Mouse (Mus musculus) spleen, postnatal 4 days (tissue): ENCODE results near the gene Ftcd.
A peak's percentile ranks its signal among the peaks of the same experiment; 100 is the strongest.

Experiments
- DNase-seq, 2 experiments: peaks; one replicate each; pipeline ENCODE4 v3.0.0; 2022; ENCODE audit warnings: low spot score in 2 of 2

Gene Ftcd

DNA sequence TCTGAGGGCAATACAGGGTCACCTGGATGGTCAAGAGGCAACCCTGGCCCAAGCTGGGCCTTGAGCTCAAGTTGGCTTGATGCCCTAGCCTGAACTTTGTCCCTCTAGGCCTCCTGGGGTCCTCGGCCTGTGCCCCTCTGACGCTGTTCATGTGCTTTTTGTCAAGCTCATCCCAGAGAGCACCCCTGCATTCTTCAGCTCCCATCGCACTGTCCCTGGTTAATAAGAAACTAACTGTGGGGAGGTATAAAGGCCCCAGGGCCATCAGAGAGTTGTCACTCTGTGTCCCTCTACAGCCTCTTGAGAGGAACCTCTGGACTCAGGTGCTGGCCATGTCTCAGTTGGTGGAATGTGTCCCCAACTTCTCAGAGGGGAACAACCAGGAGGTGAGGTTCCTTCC, at the start of gene Ftcd:
Ftcd (plus strand) TSS at position 275 of the 400 bp plus-strand sequence.
- no peak for DNase-seq

DNA sequence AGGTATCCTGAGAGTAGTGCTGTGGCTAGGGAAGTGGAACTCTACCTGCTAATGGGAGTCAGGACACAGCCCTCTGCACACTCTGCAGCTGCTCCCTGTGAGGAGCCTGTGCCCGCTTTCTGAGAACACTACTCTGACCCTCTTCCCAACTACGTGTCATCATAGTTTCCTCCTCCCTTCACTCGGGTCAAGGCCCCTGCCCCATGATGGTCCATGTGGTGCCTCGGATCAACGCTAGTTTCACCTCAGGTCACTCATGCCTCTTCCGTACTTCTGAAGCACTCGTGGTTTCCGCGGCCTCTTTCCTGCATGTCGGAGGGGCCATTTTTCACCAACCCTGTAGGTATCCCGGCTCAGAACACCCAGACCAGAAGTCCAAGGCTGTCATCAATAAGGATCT, 44.5 kb upstream of the Ftcd start:
- no peak for DNase-seq

- DNase-seq = peak; percentile 95 to 96
Measured at GRCm38 (mm10) chr10:76531375-76531774, 44.1 kb upstream of the Ftcd start, which contains the start of gene Lss. Gene Lss (plus strand): TSS chr10:76531588.

DNA sequence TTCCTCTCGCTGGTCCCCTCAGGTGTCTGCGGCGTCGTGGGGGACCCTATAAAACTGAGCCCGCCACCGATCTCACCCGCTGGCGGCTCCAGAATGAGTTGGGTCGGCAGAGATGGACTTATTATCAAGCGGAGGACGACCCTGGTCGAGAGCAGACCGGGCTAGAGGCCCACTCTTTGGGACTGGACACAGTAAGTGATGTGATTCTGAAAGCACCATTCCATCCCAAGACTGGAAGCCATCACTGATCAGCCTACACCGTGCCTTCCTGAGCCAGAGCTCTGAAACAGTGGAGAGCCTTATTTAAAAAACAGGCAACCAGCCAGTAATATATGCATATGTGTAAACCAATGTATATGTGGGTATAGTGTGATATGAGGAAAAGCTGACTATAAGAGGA, 43.6 kb upstream of the Ftcd start:
- no peak for DNase-seq

- no peak for DNase-seq
Measured at GRCm38 (mm10) chr10:76535526-76535925, 39.9 kb upstream of the Ftcd start.

DNA sequence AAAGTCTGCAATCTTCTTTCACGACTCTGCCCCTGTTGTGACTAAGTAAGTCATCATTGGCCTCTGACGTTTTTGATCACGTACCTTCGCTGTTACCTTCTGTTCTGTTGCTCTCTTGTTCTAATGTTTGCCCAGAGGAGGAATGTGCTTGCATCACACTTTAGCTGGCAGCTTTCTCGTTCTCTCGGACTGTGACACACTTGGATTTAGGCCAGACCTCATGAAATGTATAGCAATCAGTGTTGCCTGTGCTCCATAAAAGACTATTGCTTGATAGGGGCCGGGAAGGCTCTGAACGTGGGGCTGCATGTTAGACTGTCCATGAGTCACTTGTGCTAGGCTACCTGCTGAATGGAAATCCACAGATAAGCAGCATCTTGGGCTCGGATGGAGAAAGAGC, 37.8 kb upstream of the Ftcd start:
- no peak for DNase-seq

- DNase-seq = no peak
Measured at GRCm38 (mm10) chr10:76541336-76542085, 33.9 kb upstream of the Ftcd start.

DNA sequence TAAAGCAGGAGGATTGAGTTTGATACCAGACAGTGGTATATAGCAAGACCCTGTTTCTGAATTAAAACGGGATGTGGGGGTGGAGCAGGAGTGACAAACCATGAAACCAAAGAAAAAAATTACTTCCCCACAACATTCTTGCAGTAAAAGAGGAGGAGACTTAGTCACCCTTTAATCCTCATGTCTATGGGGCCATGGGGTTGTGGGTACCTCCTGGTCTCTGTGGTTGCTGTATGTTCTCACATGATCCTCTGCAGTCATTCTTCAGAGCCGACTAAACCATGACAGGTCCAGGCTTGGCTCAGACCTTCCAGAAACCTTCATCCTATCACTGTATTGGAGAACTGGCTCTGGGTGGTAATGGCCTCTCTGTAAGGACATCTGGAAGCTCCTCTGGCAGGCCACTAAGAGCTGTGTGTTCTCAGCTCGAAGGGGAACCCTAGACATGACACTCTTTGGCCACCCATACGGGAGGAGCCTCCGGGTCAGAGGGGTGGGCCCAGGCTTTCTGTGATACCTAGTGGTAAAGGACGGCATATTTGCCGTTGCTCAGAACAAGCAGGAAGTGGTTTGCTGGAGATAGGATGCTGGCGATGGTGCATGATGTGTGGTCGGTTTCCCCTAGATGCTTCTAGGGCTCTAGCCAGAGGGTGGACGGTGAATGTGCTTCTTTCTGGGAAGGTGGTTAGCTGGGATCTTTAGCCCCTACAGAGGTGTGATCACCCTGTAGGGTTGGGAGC, 32.6 kb upstream of the Ftcd start:
- no peak for DNase-seq

GRCm38 (mm10) chr10:76546566-76546965, 28.9 kb upstream of the Ftcd start:
- DNase-seq = no peak

DNA sequence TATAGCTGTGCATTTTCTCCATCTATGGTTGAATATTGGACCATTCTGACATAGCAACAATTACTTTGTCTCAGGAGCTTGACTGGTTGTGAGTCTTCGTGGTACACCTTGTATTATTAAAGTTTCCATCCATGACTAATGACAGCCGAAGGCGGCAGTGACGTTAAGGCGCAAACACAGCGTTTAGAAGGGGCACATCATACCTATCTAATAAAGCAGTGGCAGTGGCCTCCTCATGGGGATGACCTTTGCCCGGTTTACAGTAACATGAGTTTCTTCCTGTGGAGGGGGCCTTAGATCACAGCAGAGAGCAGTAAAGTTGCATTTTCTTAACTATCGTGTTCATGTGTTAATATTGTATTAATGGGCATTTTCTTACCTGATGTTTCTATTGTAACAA, 27.2 kb upstream of the Ftcd start:
- no peak for DNase-seq

- DNase-seq = no peak
Measured at GRCm38 (mm10) chr10:76550458-76550857, 25.0 kb upstream of the Ftcd start.

DNA sequence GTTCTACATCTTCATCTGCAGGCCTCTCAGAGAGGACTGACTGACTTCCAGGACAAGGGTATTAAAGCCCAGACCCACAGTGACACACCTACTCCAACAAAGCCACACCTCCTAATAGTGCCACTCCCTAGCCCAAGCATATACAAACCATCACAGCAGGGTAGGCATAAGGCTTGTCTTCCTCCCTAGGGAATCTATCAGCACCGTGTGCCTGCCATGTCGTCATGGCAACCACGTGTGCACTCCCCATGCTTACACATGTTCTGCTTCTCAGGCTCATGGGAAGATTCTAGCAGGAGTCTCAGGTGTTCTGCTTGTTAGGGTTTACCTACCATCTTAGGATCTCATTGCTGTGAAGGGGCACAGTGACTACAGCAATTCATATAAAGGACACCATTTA, 23.9 kb upstream of the Ftcd start:
- DNase-seq = no peak

- no peak for DNase-seq
Measured at GRCm38 (mm10) chr10:76554061-76554460, 21.4 kb upstream of the Ftcd start.

DNA sequence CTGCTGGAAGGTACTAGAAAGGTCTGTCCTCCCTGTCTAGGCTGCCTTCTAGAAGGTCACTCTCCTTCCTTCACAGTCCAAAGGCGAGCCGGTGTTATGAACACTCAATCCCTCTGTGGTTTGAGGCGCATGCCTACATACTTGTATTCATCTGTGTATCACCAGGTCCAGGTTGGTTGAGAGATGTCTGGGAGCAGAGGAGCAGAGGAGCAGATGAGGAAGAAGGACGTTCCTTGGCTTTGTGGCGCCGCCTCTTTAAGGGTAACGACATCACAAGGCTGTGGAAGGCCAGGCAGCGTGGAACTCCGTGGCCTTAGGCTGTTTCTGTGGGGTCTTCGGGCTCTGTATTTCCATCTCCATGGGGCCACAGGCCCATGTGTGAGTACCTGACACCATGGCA, 13.5 kb upstream of the Ftcd start, which contains the start of gene Spatc1l:
Spatc1l (plus strand) TSS at position 301 of the 400 bp plus-strand sequence.
- no peak for DNase-seq

DNA sequence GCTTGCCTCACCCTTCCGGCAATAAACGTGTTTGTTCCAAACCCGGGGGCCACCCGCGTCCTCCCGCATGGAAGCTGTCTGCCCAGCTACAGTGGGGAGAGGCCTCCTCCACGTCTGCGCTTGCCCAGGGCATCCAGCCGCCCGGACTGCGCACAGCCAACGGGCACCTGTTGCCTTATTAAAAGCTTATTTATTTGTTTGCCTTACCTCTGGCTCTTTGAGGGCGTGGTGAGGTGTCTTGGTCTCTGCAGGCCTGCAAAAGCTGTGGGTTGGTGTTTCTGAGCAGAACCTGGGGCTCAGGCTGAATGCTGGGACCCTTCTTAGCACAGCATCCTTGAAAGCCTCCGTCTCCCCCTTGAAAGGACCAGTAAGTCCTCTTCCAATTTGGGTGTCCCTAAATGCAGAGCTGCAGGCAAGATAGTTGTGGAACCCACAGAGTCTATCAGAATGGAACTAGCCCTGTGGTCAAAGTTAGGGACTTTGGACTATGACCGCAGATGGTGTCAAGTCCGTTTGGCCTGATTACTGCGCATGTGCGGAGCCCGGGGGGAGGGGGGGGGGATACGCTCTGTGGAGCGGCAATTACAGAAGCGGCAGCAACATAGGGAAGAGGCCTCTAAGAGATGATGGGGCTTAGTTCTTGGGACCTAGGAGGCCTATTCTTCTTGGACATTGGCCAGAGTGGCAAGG, 5.3 kb upstream of the Ftcd start:
- DNase-seq = no peak

DNA sequence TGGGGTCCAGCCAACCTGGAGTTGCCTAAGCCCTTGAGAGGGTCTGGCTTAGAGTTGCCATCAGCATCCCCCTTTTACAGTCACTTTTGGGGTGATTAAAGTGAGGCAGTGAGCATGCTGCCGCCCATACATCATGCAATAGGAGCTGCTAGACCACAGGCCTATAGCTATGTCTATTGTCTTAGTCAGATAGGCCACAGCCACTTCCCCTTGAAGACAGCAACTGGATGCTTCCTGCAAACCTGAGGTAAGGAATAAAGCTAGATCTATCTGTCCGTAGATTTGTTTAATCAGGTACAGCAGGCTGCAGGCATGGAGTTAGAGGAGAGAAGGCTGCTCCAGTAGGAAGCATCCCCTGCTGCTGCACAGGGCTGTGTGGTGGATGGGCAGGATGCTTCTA, 4.4 kb upstream of the Ftcd start:
- no peak for DNase-seq

DNA sequence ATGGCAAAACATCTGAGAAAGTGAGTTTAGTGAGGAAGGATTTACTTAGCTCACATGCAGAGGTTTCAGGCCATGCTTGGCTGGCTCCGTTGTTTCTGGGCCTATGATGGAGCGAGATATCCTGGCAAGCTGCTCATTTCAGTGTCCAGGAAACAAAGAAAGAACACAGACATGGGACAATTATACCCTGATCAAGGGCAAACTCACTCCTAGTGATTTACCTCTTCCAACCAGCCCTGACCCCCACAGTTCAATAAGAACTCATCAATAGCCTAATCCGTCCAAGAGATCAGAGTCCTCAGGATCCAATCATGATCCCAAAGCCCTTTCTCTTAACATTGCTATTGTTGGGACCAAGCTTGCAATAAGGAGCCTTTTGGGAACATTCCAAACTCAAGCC, 3.3 kb upstream of the Ftcd start:
- no peak for DNase-seq

DNA sequence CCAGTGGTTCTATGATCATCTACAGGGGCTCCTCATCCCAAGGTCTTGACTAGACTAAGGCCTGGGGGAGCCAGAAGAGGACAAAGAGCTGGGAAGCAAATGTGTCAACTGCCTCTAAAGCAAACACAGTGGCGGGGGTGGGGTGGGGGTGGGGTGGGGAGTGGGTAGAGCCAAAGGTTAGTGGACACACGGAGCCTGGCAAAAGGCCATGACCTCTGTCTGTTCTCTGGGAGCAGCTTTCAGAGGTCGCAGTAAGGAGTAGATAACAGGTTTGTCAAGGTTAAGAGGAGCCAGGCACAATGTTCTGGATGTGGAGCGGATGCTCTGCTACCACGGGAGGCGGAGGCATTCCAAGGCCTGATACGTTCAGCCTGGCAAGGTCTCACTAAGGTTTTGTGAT, 1.5 kb downstream of the Ftcd start:
- DNase-seq = no peak

DNA sequence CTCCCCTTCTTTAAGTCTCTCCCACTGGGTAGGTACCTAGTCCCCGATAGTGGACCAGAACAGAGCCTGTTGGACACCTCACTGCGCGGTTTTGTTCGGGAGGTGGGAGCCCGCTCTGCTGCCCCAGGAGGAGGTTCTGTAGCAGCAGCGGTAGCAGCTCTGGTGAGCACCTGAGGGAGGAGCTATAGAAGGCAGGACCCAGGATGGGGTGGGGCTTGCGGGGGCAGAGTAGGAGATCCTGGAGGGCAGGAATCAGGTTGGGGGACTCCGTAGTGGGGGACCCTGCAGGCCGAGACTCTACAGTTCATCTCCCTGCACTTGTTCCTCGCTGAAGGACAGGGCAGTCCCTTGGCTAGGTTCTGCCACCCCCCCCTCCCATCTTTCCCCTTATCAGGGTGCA, 8.7 kb downstream of the Ftcd start:
- no peak for DNase-seq

- DNase-seq = no peak
Measured at GRCm38 (mm10) chr10:76586190-76586589, 10.7 kb downstream of the Ftcd start.

- no peak for DNase-seq
Measured at GRCm38 (mm10) chr10:76590197-76590596, 14.7 kb downstream of the Ftcd start.

GRCm38 (mm10) chr10:76596338-76596737, 20.9 kb downstream of the Ftcd start:
- DNase-seq = no peak

DNA sequence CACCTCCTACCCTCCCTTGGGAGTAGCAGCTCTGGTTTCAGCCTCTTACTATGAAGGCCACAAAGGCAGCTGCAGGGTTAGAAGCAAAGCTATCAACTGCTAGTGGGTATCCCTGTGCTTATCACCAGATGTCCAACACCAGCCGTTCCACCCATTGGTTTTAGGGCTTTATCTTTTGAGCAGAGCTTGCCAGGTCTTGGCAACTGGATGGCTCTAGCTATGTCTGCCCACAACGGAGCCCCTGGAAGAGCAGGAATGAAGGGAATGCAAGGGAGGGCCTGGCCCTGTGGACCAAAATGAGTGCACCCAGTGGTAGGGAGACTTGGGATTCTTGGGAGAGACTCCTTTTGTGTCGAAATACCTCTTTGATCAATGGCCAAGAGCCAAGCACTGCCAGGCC, 27.2 kb downstream of the Ftcd start:
- DNase-seq = no peak
